Mouse (Mus musculus) adrenal gland, adult (tissue): Measurements from ENCODE around the gene Gpr182.
"Not testable (repeated sequence)": the region's sequence is repeated elsewhere in the genome, so short reads cannot be mapped to it uniquely, and the experiment has no call there.

Source experiments
- DNase-seq, 2 experiments: peaks; one replicate each; pipeline ENCODE4 v3.0.0; 2022 to 2023; ENCODE audit warnings: low spot score in 1 of 2; ENCODE audit not compliant: inconsistent age in 2 of 2

Gene Gpr182

DNA sequence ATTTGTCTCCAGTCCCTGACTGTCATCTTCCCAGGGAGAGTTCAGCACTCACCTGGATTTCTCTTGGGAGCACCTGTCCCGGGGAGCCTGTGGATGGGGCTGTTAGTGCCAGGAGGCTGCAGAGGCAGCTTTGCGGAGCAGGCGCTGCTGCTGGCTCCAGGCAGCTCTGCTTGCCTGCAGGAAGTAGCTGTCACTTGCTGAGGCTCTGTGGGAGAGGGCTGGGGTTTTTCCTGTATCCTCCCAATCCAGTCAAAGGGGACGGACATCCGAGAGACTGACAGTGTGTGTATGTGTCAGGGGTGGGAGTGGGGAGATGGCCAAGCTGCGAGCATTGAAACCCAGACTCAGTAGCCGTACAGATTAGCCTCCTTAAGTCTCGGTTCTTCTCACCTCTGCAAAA is at the start of gene Gpr182:
Gene Gpr182, minus strand, starts transcription at position 185 of the 400 bp plus-strand sequence.
- DNase-seq, result peak in 1 of 2 experiments; percentile 67

DNA sequence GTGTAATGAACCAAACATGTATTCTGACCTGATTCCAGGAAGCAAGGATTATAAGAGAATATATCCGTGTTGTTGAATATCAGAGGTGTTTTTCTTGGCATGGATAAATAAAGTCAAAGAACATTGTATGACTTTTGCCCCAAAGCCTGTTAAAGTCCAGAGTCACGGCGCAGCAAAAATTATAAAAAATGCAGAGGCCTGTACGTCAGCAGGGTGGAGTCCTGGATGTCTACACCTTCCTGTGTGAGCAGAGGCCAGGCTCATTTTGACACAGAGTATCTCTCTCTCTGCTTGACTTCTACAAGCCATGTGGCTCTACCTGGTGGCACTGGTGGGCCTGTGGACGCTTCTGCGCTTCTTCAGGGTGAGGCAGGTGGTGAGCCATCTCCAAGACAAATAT is 49.4 kb upstream of the Gpr182 start, which contains the start of gene Rdh16:
Gene Rdh16, plus strand, starts transcription at position 262 of the 400 bp plus-strand sequence.
- DNase-seq, result no peak

DNA sequence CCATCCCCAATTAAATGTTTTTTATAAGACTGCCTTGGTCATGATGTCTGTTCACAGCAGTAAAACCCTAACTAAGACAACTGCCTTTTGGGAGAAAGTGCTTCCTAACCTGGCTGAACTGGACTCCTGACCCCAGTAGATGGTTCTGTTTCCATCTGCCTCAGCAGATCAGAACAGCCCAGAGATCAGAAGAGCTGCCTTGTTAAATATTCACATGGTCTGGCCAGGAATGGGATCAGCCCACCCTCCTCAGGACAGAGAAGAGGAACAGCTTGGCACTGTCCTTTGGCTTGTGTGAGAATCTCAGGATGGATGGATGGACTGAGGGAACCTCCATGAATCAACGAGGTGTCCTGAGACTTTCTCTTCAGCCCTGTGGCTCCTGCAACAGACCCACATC is 47.8 kb upstream of the Gpr182 start:
- no peak for DNase-seq

DNA sequence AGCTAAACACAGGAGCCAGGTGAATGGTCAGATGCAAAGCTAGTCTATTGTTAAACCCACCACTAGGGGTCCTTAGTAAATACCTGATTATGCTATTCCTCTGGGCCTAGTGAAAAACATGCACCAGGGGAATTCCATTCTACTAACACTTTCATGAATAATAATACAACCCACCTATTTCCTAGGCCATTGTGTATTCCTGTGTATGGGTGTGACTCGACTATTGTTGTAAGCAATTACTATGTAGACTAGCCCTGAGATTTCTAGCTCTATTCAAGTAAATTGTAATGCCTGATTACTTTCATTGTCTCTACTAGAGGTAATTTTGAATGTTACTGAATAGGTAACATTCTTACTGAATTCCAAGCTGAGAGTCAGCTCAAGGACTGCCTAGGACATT is 33.9 kb upstream of the Gpr182 start:
- DNase-seq, result not testable (repeated sequence)

DNA sequence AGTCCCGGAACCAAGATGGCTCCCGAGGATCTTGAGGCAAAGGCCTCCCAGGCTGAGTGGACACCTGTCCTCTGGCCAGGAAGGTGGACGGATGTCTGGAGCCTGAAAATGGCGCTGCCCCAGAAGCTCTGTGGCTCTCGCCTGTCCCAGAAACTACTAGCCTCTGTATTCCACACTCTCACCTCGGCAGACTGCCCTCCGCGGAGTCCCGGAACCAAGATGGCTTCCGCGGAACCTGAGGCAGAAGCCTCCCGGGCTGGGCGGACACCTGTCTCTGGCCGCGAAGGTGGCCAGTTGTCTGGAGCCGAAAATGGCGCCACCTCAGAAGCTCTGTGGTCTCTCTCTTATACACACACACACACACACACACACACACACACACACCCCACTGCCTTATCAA is 30.8 kb upstream of the Gpr182 start:
- DNase-seq, result not testable (repeated sequence)

DNA sequence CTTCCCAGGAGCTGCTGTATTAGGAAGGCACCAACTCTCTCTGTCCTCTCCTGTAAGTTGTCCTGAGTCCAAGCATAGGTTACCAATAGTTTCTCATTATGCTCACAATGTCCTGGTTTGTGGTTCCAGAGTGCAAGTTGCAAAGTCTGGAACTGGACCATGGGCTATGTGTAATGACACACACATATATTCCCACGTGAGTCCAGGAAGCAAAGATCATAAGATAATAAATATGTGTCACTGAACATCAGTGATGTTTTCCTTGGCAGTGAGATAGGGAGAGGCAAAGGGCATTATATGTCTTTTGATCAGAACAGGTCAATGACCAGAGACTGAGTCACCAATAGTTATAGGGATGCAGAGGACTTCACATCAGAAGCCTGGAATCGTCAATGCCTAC is 24.5 kb upstream of the Gpr182 start, which contains the start of gene Rdh9:
Gene Rdh9, plus strand, starts transcription at position 376 of the 400 bp plus-strand sequence.
- DNase-seq, result peak in 1 of 2 experiments; percentile 16

DNA sequence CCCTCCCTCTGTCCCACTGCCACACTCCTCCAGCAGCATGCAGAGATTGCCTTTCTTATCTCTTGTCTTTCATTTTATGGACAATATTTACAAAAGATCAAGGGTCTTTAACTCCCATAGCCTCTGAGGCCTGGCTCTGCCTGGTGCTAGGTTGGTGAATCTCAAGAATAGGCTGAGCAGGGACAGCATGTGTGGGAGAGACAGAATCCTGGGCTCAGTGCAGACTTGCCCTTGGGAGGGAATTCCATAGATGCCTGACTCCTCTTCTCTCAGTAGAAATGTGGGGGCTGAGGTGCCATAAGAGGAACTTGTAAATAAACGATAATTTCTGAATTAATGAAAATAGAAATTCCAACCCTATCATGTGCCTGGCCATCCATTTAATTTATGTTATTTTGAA is 15.0 kb upstream of the Gpr182 start:
- DNase-seq, result no peak

DNA sequence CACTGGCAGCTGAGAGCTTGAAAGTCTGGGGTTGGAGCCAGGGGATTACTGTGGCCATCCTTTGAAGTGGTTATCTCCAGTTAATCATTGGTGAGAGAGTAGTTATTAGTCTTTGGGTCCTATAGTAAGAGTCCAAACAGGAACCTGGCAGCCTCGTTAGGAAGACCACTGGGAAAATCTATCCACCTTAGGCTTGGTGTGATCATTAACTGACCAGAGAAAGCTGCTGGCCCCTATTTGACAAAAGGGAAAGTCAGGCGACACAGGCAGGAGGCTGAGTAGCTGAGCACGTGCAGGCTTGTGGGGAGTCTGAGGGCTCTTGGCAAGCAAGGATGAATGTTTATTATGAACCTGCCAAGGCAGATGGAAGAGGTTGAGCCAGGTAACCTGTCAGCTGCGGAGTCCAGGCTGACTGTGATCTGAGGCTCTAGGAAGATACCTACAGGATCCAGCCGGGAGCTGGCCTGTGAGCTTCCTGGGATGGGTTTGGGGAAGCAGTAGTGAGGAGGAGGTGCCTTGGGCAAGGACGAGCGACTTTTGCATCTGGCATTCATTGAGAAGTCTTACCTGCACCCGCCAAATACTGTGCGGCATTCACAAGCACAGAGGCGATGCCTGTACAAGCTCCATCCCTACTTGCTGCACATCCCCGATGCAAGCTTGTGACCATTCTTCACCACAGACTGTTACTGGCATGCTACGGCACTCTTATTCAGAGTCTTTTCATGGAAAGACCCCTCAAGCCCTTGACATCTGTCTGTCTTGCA is 12.6 kb upstream of the Gpr182 start:
- DNase-seq, result peak in 1 of 2 experiments; percentile 40

DNA sequence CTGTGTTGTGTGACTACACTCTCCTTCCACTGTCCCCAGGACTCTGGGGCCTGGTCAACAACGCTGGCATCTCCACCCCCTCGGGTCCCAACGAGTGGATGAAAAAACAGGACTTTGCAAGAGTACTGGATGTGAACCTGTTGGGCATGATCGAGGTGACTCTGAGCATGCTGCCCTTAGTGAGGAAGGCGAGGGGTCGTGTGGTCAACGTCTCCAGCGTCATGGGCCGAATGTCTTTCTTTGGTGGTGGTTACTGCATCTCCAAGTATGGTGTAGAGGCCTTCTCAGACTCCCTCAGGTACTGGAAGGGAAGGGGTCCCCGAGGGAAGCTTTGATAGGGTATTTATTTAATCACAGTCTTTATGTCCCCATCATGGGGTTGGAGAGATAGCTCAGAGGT is 11.4 kb upstream of the Gpr182 start:
- DNase-seq, result not testable (repeated sequence)

DNA sequence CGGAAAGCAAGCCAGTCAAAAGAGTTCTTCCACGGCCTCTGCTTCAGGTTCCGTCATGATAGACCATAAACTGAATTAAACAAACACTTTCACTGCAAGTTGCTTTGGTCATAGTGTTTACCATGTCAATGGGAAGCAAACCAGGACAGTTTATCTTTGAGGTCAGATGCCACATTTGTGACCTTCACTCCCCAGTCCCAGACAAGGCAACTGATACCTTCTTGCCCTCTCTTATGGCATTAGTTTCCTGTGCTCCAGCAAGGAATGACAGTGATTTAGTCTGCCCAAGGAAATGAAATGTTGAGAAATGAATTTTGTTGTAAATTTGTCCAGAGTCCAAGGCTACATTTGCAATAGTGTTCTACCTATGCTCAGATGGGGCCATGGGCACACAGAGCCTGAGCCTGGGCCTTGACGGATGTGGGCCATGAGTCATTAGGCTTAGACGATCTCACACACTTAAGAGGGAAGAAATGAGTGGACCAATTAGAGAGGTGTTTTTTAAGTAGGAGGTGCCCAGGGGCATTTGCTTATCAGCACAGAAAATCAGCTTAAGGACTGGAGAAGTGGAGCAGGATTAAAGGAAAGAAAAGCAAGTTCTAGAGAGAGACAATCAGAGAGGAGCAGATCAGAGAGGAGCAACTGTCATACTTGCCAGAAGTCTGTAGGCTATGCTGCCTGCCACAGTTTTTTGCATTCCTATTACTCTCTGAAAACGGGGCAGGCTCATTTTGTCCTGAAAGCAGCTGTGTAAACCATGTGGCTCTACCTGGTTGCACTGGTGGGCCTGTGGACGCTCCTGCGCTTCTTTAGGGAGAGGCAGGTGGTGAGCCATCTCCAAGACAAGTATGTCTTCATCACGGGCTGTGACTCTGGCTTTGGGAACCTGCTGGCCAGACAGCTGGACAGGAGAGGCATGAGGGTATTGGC is 7.9 kb upstream of the Gpr182 start, which contains the start of the genes Rdh1 and Rdh16f1:
Gene Rdh1, plus strand, starts transcription at position 541 of the 930 bp plus-strand sequence.
Gene Rdh16f1, plus strand, starts transcription at position 607 of the 930 bp plus-strand sequence.
- DNase-seq, result peak; percentile 69 to 89

DNA sequence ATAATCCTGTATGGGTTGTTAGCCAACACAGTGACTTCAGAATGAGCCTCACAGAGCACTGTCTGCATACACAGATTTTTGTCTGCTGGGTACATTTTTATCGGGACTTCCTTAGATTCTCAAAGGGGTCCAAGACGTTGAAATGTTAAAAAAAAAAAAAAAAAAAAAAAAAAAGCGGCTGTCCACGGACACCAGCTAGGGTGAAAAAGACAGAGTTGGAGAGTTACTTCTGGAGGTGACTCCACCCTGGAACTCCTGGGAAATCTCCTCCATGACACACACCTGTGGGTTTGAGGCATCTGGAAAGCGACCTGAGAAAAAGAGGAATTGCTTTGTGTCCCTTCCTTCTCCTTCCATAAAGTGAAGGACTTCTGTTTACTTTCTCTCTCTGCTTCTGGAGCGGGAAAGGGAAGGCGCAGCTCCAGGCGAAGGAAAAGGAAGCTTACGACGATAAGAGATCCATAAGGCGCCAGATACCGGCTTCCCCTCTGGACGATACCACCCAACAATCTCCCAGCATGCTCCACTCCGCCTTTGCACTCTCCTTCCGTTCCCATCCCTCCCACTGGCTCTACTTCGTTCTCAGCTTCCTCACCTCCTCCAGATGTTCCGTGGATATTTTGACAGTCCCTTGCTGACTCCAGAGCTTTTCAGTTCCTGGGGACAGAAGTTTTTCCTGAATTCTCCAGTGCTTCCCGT is 4.4 kb upstream of the Gpr182 start:
- DNase-seq, result peak; percentile 24 to 64

DNA sequence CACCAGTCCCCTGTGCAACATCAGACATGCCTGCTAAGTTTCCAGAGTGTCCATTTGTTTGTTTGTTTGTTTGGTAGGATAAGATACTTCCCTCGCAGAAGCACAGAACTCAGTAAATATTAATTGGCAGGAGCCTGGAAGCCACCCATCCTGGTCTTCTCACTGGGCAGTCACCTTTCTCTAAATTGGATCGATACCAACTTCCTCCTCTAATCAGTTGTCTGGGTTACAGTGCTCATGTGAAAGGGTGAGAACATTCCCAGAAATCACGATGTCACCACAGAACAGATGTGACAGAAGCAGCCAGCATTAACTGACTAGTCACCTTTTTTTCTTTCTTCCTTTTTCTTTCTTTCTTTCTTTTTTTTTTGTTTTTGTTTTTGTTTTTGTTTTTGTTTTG is 3.7 kb upstream of the Gpr182 start:
- no peak for DNase-seq

DNA sequence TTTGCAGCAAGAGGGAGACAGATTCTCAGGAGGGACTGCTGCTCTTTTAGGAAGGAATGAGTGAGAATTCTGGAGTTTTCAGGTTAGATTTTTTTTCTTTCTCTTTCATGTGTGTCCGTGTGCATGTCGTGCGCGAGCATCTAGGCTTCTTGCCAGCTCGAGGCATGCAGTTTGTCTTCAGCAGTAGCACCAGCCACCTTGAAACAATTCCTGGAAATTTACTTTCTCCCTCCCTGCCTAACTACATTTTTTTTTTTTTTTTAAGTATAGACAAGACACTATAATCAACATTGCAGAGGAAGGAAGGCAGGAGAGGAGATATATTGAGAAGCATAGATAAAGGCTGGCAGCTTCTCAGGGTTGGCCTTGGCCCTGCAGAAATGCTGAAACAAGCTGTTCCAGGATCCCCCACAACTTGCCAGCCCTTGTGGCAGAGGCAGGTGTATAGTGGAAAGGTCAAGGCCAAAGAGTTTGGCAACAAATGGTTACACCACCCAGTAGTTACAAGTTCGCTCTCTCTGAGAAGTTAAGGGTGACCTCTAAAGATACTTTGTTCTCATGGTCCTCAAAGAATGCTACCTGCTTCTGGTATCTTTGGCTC is 3.1 kb upstream of the Gpr182 start:
- DNase-seq, result peak; percentile 88 to 92

DNA sequence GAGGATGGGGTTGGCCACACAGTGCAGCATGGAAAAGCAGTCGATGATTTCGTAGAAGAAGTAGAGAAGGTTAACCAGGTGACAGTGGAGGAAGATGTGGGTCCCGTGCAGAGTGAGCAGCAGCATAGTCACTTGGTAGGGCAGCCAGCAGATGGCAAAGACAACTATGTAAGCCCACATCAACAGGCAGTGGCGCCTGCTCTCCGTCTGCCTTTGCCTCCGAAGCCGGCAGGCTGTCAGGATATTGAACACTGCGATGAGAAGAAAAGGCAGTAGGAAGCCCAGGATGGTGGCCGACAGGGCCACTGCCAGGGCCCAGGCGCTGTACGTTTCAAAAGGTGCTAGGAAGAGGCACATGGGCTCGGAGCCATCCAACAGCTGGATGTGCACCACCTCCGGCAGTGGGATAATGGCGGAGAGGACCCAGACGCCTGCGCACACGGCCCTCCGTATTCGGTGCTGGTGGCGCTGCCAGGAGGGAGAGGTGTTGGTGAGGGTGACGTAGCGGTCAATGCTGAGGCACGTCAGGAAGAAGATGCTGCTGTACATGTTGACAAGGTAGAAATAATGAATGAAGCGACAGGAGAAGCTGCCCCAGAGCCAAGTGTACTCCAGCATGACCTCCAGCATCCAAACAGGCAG is 1.3 kb downstream of the Gpr182 start:
- DNase-seq, result peak; percentile 41 to 61

DNA sequence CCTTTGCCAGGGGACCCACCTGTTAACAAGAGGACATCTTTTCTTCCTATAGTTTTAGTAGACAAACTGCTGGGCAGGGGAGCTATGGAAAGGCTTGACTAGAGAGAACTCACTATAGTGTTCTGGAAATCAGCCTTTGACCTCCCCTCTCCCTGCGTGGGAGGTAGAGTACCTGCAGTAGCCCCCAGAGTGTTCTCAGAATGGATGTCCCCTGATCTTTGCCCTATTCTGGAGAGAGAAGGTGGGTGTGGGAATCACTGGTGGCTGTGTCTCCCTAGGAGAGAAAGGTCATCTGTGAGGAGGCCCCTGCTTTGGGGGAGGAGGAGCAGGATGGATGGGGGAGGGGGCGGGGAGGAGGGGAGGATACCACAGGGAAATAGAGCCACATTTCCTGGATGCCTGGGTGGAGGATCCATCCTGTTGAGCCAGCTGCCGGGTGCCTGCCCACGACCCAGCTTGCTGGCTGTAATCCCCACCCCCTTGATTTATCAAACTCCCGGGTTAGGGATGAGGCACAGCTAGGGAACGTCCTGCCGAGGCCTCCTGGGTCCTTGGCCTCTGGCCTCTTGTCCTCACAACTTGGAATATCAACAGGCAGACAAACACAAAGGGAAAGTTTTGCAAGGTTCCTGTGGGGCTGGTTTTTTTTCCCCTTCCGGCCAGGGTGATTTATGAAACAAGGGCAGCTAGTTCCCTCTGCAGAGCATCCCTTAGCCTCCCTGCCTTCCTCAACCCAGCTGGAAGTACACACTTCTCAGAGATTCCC is 2.5 kb downstream of the Gpr182 start:
- peak; percentile 91 to 93 for DNase-seq

DNA sequence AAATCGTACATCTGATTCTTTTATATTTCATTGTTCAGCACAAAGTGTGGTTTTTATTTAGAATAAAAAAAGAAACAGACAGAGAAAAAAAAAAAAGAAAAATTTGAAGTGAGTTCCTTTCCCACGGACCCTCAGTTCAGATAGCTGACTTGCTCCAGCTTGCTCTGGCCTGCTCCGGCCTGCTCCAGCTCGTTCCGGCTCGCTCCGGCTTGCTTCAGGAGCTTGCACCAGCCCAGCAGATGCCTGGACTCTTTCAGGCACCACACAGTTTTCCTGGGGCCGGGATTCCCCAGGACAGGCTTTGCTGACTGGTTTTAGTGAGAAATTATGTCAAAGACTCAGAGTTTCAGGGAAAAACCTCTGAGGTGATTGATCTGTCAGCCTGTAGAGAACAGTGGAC is 4.3 kb downstream of the Gpr182 start:
- DNase-seq, result no peak

DNA sequence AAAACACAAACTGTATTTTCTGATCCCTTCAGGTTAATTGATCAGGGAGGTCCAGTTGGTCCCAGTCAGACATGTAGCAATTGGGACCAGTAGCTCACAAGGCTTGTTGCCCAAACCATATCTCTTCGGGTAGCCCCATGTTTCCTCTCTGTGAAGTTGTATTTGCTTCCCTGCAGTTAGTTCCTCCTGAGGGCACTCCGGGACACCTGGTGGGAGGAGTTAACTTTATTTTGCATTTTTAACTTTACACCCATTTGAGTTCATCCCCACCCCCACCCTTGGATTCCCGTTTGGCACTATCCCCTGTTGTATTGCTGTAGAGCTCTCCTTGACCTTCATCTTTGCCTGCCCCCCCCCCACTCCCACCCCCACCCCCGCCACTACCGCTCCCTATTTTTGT is 5.6 kb downstream of the Gpr182 start:
- peak in 1 of 2 experiments; percentile 42 for DNase-seq

DNA sequence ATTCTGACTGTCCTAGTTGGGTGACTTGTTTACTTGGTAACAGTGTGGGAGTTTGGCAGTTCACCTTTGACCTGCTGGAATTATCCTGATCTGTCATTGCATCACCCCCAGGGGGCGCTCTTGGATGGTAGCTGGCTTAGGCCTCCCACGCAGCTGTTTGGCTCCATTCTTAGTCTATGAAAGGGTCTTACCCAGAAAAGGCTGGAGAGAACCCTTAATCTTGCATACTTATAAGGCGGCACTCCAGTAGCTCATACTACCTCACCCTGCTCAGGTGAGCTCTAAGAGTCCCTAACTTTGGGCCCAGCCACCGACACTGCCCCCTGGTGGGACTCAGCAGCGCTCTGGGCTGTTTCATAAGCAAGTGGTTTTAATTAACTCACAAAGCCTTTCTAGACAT is 6.9 kb downstream of the Gpr182 start:
- peak; percentile 65 to 86 for DNase-seq

DNA sequence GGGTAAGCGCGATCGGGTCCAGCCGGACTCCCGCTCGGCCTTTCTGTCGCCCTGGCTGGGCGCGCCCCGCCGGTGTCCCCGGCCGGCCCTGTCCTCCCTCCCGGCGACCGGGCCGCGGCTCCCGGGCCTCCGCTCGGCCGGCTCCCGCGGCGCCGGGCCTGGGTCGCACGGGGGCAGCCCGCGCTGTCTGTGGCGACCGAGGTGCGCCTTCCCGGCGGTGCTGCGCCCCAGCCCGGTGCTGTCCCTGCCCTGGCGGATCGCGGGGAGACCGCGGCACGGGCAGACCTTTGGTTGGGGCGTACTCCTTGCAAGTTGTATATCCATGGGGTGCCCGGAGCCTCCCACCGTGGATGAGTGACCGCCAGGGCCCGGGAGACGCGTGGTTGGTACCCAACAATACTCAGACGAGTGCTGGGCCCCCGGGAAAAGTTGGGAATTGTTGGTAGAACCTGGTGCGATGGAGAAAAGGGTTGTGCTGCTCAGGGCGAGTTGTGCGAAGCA is 11.8 kb downstream of the Gpr182 start:
- no peak for DNase-seq
